Mouse (Mus musculus): ENCODE data around the gene Fmnl2. TPM values are rescaled to one million over a fixed set of nuclear protein-coding genes. Genes with fewer than 3 reads are reported as not detected.

Fmnl2 gene
- polyA plus RNA-seq, 1 experiment from 2014 or later, result 0.89 TPM

DNA sequence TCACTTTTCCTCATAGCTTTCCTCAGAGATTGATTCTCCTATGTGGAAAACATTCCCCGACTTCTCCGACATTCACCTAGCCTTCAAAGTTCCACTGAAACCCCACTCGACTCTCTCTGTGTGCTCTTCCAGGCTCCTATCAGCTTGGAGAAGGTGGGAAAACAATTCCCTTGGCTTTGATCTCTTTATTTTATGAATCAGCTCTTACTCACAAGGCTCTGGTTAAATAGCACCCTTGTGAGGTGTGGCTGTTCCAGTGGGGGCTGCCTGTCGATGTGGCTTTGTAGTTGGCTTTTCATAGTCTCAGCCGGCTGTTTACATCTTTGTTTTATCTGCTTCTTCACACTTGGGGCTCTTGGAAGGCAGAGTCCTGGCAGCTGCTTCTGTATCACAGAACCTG, 10.5 kb downstream of the Fmnl2 start:
- TF ChIP-seq CTCF (IDR thresholded peaks at IDR 0.05; ENCODE audit: low read depth) (no peak), EP300 (IDR thresholded peaks at IDR 0.05; ENCODE audit: low read depth) (no peak)

GRCm38 (mm10) chr2:52872636-52873035, 15.0 kb downstream of the Fmnl2 start:
- Histone ChIP-seq H3K4me3 (ENCODE audit: low read depth, low read length) (no peak overlapping the region), H3K36me3 (replicated peaks; ENCODE audit: insufficient read depth, low read length) (no peaks in the 10 kb centered on the region), H3K27me3 (ENCODE audit: insufficient read depth, low read length) (no peaks in the 10 kb centered on the region), H3K4me2 (ENCODE audit: low read depth, low read length) (no peak overlapping the region), H3K9me3 (ENCODE audit: low read length) (no peaks in the 10 kb centered on the region), H3K27ac (ENCODE audit: low read depth) (no peak overlapping the region), H3K4me1 (ENCODE audit: insufficient read depth) (no peaks in the 10 kb centered on the region), H3K9ac (replicated peaks) (no peak overlapping the region)
- DNase-seq, result no peak
- 36% methylated on average over 5 of the region's 5 CpGs for WGBS (ENCODE audit: insufficient replicate concordance)
- ATAC-seq, result peak; percentile 29; the same call in 1 of the 2 replicates
- no peak for TF ChIP-seq EP300 (IDR thresholded peaks at IDR 0.05; ENCODE audit: low read depth)
- TF ChIP-seq CTCF (IDR thresholded peaks at IDR 0.05; ENCODE audit: low read depth), result no peak

More for the DNA sequence above, 10.5 kb downstream of the Fmnl2 start:
- H3K27me3 ChIP-seq (ENCODE audit: insufficient read depth, low read length), result no peaks in the 10 kb centered on the region
- no peaks in the 10 kb centered on the region for H3K9me3 ChIP-seq (ENCODE audit: low read length)
- no peak overlapping the region for H3K27ac ChIP-seq (ENCODE audit: low read depth)
- no peak overlapping the region for H3K4me2 ChIP-seq (ENCODE audit: low read depth, low read length)
- H3K36me3 ChIP-seq (replicated peaks; ENCODE audit: insufficient read depth, low read length), result no peaks in the 10 kb centered on the region
- 52% methylated on average over 5 of the region's 5 CpGs for WGBS (ENCODE audit: insufficient replicate concordance)
- H3K9ac ChIP-seq (replicated peaks), result no peak overlapping the region
- H3K4me3 ChIP-seq (ENCODE audit: low read depth, low read length), result no peak overlapping the region
- no peak for DNase-seq
- no peak for ATAC-seq
- no peaks in the 10 kb centered on the region for H3K4me1 ChIP-seq (ENCODE audit: insufficient read depth)

DNA sequence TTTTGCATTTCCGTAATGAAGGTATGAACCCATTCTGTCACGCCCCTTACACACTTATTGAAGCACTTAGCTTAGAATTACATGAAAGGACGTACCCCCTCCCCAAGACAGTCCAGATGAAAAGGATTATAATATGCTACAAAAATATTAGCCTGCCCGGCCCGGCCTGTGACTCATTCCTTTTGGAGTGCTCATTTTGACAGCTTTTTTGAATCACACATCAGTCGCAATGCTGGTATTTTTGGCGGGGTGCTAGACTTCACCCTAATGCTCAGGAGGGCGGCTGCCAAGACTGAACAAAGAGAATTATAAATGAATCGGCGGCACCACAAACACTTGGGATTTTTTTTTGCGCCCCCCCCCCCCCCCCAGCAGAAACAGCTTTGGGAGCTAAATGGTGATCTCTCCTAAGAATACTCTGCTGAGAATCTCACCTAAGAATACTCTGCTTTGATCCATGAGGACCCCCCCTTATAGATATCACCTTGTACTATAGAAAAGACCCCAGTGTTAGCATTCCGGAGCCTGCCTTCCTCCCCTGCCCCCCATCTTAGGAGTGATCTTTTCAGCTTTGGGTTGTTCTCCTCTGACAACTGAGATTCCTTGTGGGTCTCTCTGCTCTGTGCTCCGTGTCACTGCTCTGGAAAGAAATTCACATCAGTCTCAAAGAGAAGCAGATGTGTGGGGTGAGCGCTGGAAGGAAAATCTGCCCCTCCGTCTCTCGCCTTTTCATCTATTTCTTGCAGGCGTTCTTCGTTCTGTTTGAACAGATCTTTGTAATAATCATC, 15.8 kb downstream of the Fmnl2 start:
- no peak for ATAC-seq
- H3K4me3 ChIP-seq (ENCODE audit: low read depth, low read length), result no peak overlapping the region
- no peak for TF ChIP-seq CTCF (IDR thresholded peaks at IDR 0.05; ENCODE audit: low read depth)
- no peak for TF ChIP-seq EP300 (IDR thresholded peaks at IDR 0.05; ENCODE audit: low read depth)

GRCm38 (mm10) chr2:52874721-52875120, 17.1 kb downstream of the Fmnl2 start:
- no peaks in the 10 kb centered on the region for H3K36me3 ChIP-seq (replicated peaks; ENCODE audit: insufficient read depth, low read length)
- no peak overlapping the region for H3K27ac ChIP-seq (ENCODE audit: low read depth)
- H3K9me3 ChIP-seq (ENCODE audit: low read length), result no peaks in the 10 kb centered on the region
- no peak for TF ChIP-seq CTCF (IDR thresholded peaks at IDR 0.05; ENCODE audit: low read depth)
- TF ChIP-seq EP300 (IDR thresholded peaks at IDR 0.05; ENCODE audit: low read depth), result no peak
- H3K9ac ChIP-seq (replicated peaks), result no peak overlapping the region
- H3K27me3 ChIP-seq (ENCODE audit: insufficient read depth, low read length), result no peaks in the 10 kb centered on the region
- DNase-seq (no peak), ATAC-seq (no peak)
- H3K4me2 ChIP-seq (ENCODE audit: low read depth, low read length), result no peak overlapping the region
- H3K4me1 ChIP-seq (ENCODE audit: insufficient read depth), result no peaks in the 10 kb centered on the region
- no peak overlapping the region for H3K4me3 ChIP-seq (ENCODE audit: low read depth, low read length)

More for the DNA sequence above, 15.8 kb downstream of the Fmnl2 start:
- H3K36me3 ChIP-seq (replicated peaks; ENCODE audit: insufficient read depth, low read length), result no peaks in the 10 kb centered on the region
- H3K4me2 ChIP-seq (ENCODE audit: low read depth, low read length), result no peak overlapping the region
- H3K27ac ChIP-seq (ENCODE audit: low read depth), result no peak overlapping the region
- 79% methylated on average over 18 of the region's 18 CpGs for WGBS (ENCODE audit: insufficient replicate concordance)
- no peaks in the 10 kb centered on the region for H3K4me1 ChIP-seq (ENCODE audit: insufficient read depth)
- H3K9me3 ChIP-seq (ENCODE audit: low read length), result no peaks in the 10 kb centered on the region
- H3K9ac ChIP-seq (replicated peaks), result no peak overlapping the region
- H3K27me3 ChIP-seq (ENCODE audit: insufficient read depth, low read length), result no peaks in the 10 kb centered on the region
- DNase-seq, result no peak

DNA sequence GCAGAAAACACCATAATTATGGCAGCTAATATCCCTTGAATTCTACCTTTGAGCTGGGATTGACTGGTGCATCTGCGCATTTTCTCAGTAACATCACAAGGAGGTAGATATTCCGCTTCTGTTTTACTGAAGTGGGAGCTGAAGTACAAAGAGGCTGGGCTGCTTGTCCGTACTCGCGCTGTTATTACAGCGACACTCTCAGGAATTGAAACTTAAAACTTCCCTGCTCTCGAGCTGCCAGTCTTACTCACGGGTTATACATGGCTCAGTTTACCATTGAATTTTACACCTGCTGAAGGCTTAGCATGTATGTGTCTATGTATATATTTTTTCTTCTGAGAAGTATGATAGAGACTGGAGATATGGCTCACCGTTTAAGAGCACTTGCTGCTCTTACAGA, 18.1 kb downstream of the Fmnl2 start:
- H3K9me3 ChIP-seq (ENCODE audit: low read length), result no peaks in the 10 kb centered on the region
- no peak overlapping the region for H3K4me3 ChIP-seq (ENCODE audit: low read depth, low read length)
- WGBS (ENCODE audit: insufficient replicate concordance), result 81% methylated on average over 9 of the region's 9 CpGs
- H3K36me3 ChIP-seq (replicated peaks; ENCODE audit: insufficient read depth, low read length), result no peaks in the 10 kb centered on the region
- TF ChIP-seq EP300 (IDR thresholded peaks at IDR 0.05; ENCODE audit: low read depth) (no peak), CTCF (IDR thresholded peaks at IDR 0.05; ENCODE audit: low read depth) (no peak)
- H3K4me2 ChIP-seq (ENCODE audit: low read depth, low read length), result no peak overlapping the region
- no peaks in the 10 kb centered on the region for H3K4me1 ChIP-seq (ENCODE audit: insufficient read depth)
- ATAC-seq (no peak), DNase-seq (no peak)
- H3K27ac ChIP-seq (ENCODE audit: low read depth), result no peak overlapping the region
- no peak overlapping the region for H3K9ac ChIP-seq (replicated peaks)
- H3K27me3 ChIP-seq (ENCODE audit: insufficient read depth, low read length), result no peaks in the 10 kb centered on the region

DNA sequence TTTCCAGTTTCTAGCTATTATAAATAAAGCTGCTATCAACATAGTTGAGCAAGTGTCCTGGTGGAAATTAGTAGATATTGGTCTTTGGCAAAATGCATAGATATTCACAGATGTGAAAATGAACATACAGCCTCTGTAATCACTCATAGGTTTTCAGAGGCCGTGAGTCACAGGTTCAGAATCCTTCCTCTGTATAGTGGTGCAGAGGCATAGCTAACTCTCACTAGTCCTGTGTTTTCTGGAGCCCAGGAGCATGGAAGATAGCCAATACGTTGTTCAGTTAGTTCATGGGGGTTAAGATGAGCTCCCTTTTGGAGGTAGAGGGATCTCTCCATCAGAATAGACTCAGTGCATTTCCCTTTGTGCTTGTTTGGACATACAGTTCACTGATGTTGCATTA, 25.7 kb downstream of the Fmnl2 start:
- H3K9me3 ChIP-seq (ENCODE audit: low read length), result no peaks in the 10 kb centered on the region
- 78% methylated on average over 2 of the region's 2 CpGs for WGBS (ENCODE audit: insufficient replicate concordance)
- H3K27me3 ChIP-seq (ENCODE audit: insufficient read depth, low read length), result no peaks in the 10 kb centered on the region
- no peak for TF ChIP-seq EP300 (IDR thresholded peaks at IDR 0.05; ENCODE audit: low read depth)
- no peak for TF ChIP-seq CTCF (IDR thresholded peaks at IDR 0.05; ENCODE audit: low read depth)
- H3K9ac ChIP-seq (replicated peaks), result no peak overlapping the region
- no peak overlapping the region for H3K4me3 ChIP-seq (ENCODE audit: low read depth, low read length)
- no peak overlapping the region for H3K4me2 ChIP-seq (ENCODE audit: low read depth, low read length)
- DNase-seq (no peak), ATAC-seq (no peak)
- no peaks in the 10 kb centered on the region for H3K36me3 ChIP-seq (replicated peaks; ENCODE audit: insufficient read depth, low read length)
- H3K27ac ChIP-seq (ENCODE audit: low read depth), result no peak overlapping the region
- no peaks in the 10 kb centered on the region; the same call in 1 of the 2 replicates for H3K4me1 ChIP-seq (ENCODE audit: insufficient read depth)

Measured in liver, postnatal 0 days (tissue).